Mouse (Mus musculus) ES-Bruce4 (cell line): ENCODE results near the gene Hibadh.

ENCODE experiments used
- EP300 ChIP-seq: IDR thresholded peaks from 2 replicates; pipeline ENCODE4 v1.6.1; 2011; ENCODE audit warnings: low read depth, low read length; ENCODE audit not compliant: insufficient read depth
- POLR2A ChIP-seq: IDR thresholded peaks from one replicate; pipeline ENCODE4 v1.8.1; 2011; ENCODE audit warnings: low read length; ENCODE audit not compliant: insufficient read depth

- TF ChIP-seq POLR2A = no peak
- no peak for TF ChIP-seq EP300
These were observed 46.8 kb upstream of the Hibadh start for GRCm38 (mm10) chr6:52686901-52687500.
